ENCODE assay signal across 11 mouse cellular contexts in genomic region chr16:43603591-43604141, GRCm38 (mm10).
DNase-seq lines count a peak whose midpoint lies in the region; ATAC-seq lines count a peak whose summit lies in the region.
"Had no signal": no experiment of that assay in that cellular context is flagged by ENCODE, and none has a peak within 500 bp of the region (broad histone marks: within the 10 kb centered on the region; RNA-seq: fewer than 3 reads in every experiment).

No protein-coding gene starts in this region.

- H3K27ac ChIP-seq in forebrain, embryonic 15.5 days (replicated peaks): peak overlapping the region; percentile 76
- peak overlapping the region; percentile 73 for H3K27ac ChIP-seq in neural tube, embryonic 15.5 days (replicated peaks)
- H3K27ac ChIP-seq: liver, embryonic 14.5 days had no signal

- H3K4me2 ChIP-seq in forebrain, embryonic 15.5 days (replicated peaks): no peak overlapping the region
- H3K4me2 ChIP-seq in neural tube, embryonic 15.5 days: peak overlapping the region; percentile 28; the same call in 1 of the 2 replicates

- peaks cover 18% of the 10 kb centered on the region for H3K36me3 ChIP-seq in forebrain, embryonic 15.5 days
- H3K36me3 ChIP-seq in neural tube, embryonic 15.5 days: peaks cover 13% of the 10 kb centered on the region

- H3K4me3 ChIP-seq in forebrain, embryonic 15.5 days: no peak overlapping the region
- no peak overlapping the region for H3K4me3 ChIP-seq in neural tube, embryonic 15.5 days (replicated peaks)

- ATAC-seq in forebrain, embryonic 15.5 days (replicated peaks): peak; percentile 87
- peak; percentile 31; the same call in 1 of the 2 replicates for ATAC-seq in neural tube, embryonic 15.5 days (ENCODE audit: low FRiP score)
- ATAC-seq: intestine, embryonic 16.5 days had no signal

- no peak overlapping the region for H3K9ac ChIP-seq in forebrain, embryonic 15.5 days (replicated peaks)
- no peak overlapping the region for H3K9ac ChIP-seq in neural tube, embryonic 15.5 days (replicated peaks)
- H3K9ac ChIP-seq: liver, embryonic 14.5 days had no signal

- peaks cover 5% of the 10 kb centered on the region; the same call in 1 of the 2 replicates for H3K9me3 ChIP-seq in forebrain, embryonic 15.5 days
- H3K9me3 ChIP-seq in neural tube, embryonic 15.5 days (replicated peaks): no peaks in the 10 kb centered on the region

- intact Hi-C loops in heart, postnatal 14 days (cut with DNase I): no loop called here

- WGBS in forebrain, embryonic 15.5 days: 1% methylated on average over 9 of the region's 9 CpGs
- WGBS in neural tube, embryonic 15.5 days: 3% methylated on average over 9 of the region's 9 CpGs

- H3K4me1 ChIP-seq in forebrain, embryonic 15.5 days: peaks cover 17% of the 10 kb centered on the region
- peaks cover 8% of the 10 kb centered on the region for H3K4me1 ChIP-seq in neural tube, embryonic 15.5 days

- DNase-seq in heart, adult 11 months: peak; percentile 67
- DNase-seq in heart, postnatal 14 days: no peak
- peak; percentile 75 for DNase-seq in mesoderm, embryonic 11.5 days (ENCODE audit: low read depth, low spot score)
- DNase-seq in frontal cortex, adult 2 months (ENCODE audit: extremely low spot score in 1 of 2, low spot score in 1 of 2): no peak
- no peak for DNase-seq in urinary bladder, postnatal 25 days (ENCODE audit: low spot score)
- DNase-seq in cerebellum, adult 9-10 months: no peak
- DNase-seq: cerebellum, adult 9-11 months had no signal

- no peaks in the 10 kb centered on the region for H3K27me3 ChIP-seq in forebrain, embryonic 15.5 days
- H3K27me3 ChIP-seq in neural tube, embryonic 15.5 days (replicated peaks): no peaks in the 10 kb centered on the region

Comparison
In these comparisons a context has a peak if more than half of its experiments do, and no peak if none do; other contexts are left out.
1. DNase-seq: peak in heart, adult 11 months (single experiment) and mesoderm, embryonic 11.5 days (single experiment); none in heart, postnatal 14 days (0 of 2), frontal cortex, adult 2 months (0 of 2), urinary bladder, postnatal 25 days (single experiment) and cerebellum, adult 9-10 months (single experiment).